Mouse (Mus musculus) T-helper 17 cell (primary cell): Measurements from ENCODE around the gene Palld.

Source experiments
- in situ Hi-C, 2 experiments: fragments of 300-600 bp; cut with MboI, MseI; formaldehyde crosslinking; loops; 1 replicate in 1 of 2; 2 replicates in 1 of 2; pipeline ENCODE4 v1.15.1; 2025; ENCODE audit warnings: high pct_unique_total_duplicates in 2 of 2

Palld gene

DNA sequence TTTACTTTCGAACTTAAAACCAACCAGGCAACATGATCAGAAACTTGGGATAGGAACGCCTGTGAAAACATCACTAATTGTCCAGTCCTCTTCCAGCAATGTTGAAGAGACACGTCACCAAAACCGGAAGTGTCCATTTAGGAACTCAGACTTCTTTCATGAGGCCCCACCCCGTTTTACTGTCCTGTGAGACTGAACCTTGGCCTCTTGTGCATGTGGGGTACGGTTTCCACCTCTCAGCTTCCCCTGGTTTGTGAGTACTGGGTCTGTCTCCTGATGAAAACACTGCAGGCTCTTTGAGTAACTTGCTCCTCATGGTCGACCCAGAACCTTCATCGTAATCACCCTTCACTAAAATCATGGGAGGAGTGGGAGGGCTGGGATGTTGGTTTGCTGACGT, 374.3 kb downstream of the Palld start:
- in situ Hi-C loops = no loop called here

DNA sequence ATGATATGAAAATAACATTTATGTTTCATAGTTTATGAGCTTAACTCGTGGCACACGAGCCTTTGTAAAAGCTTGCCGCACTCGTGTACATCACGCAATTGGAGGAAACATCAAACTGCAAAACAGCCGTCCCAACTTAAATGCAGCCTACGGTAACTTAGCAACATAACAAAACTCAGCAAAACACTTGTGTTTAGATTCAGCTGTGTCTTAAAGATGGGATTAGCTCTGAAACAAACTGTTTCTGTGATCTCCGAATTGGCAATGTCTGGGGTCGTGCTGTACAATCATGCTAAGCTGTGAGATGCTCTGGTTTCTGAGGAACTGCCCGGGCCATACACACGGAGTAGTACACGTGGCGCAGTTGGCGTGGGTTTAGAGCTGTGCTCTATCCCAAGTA, 375.5 kb downstream of the Palld start:
- in situ Hi-C loops = no loop called here

DNA sequence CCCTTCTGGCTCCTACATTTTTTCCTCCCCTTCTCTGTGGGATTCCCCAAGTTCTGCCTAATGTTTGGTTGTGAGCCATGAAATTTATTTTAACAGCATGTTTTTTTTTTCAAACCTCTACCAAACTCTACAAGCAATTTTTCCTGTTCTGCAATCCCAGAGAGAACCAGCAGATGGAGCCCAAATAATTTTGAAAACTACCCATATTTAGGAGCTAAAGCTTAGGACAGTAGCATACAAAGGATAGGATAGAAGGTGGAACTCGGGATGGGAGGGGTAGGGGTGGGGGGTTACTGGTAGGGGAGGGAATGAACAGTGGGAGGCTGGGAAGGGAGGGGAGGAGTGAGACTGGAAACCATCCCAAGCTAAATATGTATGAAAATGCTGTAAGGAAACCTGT, 380.4 kb downstream of the Palld start:
- in situ Hi-C loops = loop anchor here in 1 of 2 experiments (25.0 kb wide), 1 partner anchor 460 kb away; no protein-coding TSS in a partner anchor

DNA sequence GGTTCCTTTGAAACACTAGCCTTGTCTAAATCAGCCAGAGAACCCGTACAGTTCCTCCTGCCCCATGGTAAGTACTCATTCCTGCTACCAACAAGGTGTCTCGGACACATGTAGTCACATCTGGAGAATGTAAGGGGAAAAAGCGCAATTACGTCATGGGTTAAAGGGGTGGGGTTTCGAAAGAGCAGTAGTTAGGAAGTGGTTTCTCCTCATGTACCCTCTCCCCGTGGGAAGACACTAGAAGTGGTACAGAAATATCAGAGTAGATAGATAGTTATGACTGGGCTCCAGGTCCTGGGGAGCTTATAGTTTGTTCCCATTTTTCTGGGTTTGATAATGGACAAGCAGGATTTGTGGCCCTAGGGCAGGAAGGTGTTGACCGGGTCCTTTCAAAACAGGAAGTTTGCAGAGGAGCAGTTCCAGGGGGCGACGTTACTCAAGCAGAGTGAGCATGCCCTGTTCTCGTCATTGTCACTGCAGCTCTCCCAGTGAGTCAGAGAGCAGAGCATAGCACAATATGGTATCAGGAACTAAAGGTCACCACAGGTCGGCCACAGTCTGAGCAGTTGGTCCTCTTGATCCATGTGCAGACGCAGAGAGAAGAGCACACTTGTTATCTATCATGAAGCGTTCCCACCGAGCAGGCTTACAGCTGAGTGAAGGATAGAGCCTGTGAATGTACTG, 384.8 kb downstream of the Palld start:
- in situ Hi-C loops = loop anchor here (5.0 to 25.0 kb wide), 2 partner anchors 455 to 465 kb away; no protein-coding TSS in a partner anchor

DNA sequence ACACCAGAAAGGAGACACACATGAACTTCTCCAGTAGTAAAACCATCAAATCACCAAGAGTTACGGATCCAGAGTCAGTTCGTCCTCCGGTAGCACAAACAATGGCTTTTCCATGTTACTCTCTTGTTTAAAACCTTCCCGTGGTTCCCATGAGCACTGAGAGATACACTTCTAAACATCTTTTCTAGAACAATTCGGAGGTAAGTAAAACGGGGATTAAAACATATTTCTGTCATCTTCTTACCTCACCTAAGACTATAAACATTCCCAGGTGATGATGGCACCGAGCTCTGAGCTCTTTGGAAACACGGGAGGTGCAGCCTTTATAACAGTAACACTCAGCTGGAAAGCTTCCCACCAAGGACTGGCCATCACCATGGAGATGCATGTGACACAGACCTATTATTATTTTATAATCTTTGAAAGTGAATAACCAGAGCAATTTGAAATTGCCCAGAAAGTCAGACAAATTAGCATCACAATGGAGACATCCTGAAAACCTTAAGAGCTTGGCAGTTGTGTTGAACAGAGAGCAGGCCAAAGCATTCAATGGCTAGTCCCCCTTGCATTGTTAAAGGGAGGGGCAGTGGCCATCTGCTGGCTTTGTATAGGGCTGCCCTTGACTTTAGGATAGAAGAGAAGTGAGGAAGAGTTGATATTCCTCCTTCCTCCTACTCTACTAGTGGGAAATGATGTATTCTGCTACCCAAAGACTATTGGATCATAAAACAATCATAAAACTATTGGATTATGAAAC, 385.6 kb downstream of the Palld start:
- in situ Hi-C loops = loop anchor here (5.0 to 25.0 kb wide), 2 partner anchors 455 to 465 kb away; no protein-coding TSS in a partner anchor

DNA sequence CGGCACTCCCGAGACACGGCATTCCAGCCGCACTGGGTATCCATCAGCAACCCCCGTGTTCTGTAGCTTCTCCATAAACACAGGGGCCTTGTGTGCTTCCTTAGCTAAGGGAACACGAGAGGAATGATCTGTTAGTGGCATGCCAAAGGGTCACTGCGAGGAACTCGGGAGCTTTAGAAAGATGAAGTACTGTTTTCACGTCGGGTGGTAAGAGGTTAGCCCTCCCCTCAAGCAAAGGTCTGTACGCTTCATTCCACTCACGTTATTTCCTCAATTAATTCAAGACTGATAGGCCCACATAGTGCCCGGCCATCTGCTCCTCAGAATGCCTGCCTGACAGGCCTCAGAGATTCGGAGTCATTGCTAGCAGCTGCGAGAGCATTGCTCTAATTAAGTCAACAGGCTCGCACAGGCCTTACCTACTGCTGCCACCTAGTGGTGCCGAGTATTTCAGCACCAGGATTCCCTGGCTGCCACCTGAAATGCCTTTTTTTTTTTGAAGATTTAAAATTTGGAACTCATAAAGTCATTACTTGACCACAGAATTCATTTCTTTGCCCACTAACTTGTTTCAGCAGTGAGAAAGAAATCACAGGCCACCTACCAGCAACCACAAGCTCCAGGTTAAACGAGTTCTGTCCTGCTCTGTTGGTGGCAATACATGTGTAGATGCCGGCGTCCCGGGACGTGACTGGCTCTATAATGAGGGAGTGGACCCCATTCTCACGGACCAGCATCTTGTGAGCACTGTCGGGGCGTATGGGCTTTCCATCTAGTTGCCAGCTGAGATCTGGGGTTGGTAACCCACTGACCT, 386.4 kb downstream of the Palld start:
- in situ Hi-C loops = loop anchor here (5.0 to 25.0 kb wide), 2 partner anchors 454 to 464 kb away; no protein-coding TSS in a partner anchor

DNA sequence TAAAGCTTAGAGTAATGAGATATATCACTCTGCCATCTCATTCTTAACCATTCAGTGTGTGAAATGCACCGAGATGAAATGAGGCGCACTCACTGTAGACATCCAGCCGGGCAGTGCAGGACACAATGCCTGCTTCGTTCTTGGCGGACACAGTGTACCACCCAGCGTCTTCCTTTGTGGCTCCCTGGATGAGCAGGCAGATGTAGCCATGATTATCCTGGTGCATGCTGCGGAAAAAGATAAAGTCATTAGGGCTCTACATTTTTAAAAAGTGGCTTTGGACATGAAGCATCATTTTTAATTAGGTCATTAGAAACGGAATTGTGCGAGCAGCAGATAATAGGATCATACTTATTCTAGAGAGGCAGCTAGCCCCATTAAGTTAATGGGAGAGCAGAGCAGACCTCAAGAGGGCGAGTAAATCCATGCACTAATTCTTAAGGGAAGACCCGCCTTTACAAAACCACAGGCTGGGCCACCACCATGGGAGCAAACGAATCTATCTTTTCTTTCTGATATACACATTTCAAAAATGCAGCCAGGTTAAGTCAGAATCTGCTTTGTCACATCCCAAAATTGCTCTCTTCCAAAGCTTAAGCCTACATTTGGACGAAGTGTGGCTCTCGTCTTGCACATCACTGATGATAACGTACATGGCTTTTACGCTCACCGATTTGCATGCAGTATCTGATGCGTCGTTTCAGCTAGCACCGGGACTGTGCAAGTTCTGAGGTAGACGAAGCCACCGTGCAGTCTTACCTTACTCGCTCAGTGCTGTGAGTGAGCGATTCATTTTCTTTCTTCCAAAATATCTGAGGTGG, 387.2 kb downstream of the Palld start:
- in situ Hi-C loops = loop anchor here (5.0 to 25.0 kb wide), 2 partner anchors 453 to 463 kb away; no protein-coding TSS in a partner anchor

DNA sequence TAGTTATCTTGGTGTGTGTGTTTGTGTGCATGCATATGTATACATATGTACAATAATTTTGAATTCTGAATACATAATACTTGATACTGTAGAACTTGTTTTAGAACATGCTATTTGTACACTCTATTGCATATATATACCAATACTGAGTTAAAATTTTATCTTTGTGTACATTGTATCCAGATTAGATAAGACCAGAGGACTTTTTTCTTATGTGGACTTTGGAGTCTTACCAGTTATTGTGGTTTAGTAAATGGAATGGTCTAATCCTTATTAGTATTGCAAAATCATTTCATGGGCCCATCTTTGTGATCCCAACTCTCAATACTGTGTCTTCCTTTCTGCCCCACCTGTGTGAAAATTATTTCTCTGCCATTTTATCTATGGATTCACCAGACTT, 400.2 kb downstream of the Palld start:
- in situ Hi-C loops = loop anchor here in 1 of 2 experiments (25.0 kb wide), 1 partner anchor 440 kb away; no protein-coding TSS in a partner anchor

DNA sequence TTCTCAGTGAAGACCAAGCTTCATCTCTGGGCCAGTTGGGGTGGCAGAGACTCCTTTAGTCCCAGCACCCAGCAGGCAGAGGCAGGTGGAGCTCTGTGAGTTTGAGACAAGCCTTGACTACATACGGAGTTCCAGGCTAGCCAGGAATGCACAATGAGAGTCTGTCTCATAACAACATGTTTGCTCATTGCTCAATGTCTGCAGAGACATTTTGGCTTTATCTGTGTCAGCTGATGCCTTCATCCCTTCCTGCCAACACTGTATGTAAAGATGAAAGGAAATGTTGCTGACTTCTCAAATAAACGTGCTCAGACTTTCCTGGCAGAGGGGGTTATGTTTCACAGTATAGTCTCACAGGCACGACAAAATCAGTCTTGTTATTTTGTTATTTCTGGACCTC, 401.6 kb downstream of the Palld start:
- in situ Hi-C loops = loop anchor here in 1 of 2 experiments (25.0 kb wide), 1 partner anchor 439 kb away; no protein-coding TSS in a partner anchor

DNA sequence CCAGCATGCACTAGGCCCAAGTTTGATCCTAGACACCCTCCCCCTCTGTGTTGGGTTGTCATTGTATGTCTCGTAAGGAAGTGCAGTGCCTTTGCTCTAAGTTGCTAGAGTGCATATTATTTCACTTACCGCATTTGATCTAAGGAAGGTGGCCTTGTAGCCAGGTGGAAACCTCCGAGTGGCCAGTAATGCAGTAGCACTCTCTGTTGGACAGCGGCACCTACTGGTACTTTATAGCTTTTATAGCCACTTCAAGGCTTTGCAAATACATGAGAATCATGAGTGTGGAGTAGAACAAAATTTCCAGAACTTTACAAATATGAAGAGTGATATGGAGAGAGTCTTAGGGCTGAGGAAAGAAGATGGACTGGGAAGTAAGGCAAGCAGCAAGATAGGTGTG, 403.5 kb downstream of the Palld start:
- in situ Hi-C loops = no loop called here

DNA sequence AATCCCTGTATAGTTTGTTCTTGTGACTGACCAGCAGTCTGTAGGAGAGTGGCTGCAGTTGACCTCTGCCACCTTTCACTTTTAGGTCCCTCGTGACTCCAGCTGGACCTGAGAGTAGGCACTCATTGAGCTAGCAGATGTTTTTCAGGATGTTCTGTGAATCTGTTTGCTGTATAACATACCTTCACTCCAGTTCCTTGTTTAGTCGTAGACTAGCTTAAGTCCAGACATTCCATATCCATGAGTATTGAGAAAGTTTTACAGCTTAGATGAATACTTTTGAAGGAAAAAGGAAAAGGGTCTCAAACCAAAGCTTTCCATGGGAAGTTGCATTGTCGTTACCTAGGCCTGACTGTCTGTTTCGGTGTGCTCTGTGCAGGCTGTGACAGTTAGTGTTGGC, 405.4 kb downstream of the Palld start:
- in situ Hi-C loops = no loop called here

DNA sequence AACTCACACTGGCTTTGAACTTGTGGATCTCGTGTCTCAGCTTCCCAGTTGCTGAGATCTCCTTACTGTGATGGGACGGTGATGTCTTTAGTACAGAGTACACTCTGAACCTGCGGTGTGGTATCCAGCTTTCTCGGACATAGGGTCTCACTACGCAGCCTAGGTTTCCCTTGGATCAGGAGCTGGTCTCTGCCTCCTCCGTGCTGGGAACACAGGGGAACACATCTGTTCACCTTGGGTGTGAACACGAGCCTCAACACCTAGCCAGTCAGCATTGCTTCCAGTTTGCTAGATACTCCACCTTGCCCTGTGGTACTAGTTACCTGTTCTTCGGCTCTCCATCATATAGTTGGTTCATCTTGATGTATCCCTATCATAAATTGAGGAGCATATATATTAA, 413.9 kb downstream of the Palld start:
- in situ Hi-C loops = loop anchor here (5.0 to 10.0 kb wide), 2 partner anchors 266 to 494 kb away; partner anchors contain the start of genes Nek1 (in 1 of the 2) and Sh3rf1 (in 1 of the 2)

DNA sequence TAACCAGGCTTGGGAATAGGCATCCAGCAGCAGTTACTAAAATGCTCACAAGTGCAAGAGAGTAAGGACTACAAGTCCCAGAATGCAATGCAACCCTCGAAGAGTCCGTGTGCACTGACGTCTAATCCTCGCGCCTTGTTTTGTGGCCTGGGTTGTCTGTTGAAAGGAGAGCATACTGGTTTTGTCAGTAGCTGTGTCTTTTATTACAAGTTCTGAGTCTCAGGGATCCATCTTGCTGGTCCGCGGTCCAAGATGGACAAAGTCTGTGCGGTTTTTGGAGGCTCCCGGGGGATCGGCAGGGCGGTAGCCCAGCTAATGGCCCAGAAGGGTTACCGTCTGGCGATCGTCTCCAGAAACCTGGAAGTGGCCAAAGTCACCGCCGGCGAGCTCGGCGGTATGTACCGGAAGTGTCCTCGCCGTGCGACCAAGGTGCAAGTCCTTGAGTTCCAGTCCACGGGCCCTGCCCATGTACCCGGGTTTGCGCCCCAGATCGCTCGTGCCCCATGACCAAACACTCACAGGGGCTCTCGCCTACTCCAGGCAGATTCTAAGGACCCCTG, 414.8 kb downstream of the Palld start, which contains the start of gene Cbr4:
TSS of gene Cbr4 (plus strand) at position 138 of the 560 bp plus-strand sequence.
- in situ Hi-C loops = loop anchor here (5.0 to 10.0 kb wide), 2 partner anchors 265 to 493 kb away; partner anchors contain the start of genes Nek1 (in 1 of the 2) and Sh3rf1 (in 1 of the 2)

DNA sequence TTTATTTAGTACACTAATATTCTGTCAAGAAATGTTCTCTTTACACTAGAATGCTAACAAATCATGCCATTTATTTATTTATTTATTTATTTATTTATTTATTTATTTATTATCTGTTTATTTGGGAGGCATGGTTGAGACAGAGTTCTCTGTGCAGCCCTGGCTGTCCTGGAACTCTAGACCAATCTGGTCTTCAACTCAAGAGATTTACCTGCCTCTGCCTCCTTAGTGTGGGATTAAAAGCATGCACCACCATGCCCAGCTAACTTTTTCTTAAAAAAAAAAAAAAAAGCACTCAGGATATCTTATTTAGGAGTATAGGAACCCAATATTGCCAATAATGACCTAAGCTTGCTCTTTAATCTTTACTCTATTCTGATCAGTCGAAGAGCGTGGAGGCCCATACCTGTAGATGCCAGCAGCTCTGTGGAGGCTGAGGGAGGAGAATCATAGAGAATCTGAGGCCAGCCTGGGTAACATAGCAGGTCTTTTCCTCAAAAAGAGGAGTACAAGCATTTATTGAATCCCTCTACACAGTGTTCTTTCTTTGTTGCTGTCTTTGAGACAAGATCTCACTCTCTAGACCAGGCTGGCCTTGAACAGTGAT, 415.5 kb downstream of the Palld start:
- in situ Hi-C loops = loop anchor here (5.0 to 10.0 kb wide), 2 partner anchors 265 to 492 kb away; partner anchors contain the start of genes Nek1 (in 1 of the 2) and Sh3rf1 (in 1 of the 2)

DNA sequence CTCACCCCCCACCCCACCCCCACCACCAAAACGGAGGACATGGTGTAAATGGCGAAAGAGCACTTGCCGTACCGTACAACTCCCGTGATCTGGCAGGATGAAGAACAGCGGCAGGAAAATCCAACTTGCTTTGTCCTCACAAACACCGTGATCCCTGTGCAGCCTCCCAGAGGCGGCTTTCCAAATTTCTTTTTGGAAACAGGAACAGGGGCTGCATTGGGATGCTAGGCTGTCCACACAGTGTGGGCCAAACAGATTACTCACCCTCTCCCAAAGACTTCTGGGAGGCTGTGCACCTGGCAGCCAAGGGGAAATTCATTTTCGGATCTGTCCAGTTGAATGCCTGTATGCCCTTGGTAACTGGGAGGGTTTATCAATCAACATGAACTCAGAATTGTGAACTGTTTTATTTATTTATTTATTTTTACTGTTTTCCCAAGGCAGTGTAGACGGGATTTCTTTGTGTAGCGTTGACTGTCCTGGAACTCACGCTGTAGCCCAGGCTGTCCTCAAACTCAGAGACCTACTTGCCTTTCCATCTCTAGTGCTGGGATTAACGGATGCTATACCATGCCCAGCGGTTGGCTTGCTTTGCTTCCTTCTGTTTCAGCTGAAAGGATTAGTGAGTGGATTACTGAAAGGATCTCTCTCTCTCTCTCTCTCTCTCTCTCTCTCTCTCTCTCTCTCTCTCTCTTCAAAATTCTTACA, 422.1 kb downstream of the Palld start:
- in situ Hi-C loops = loop anchor here (5.0 to 10.0 kb wide), 4 partner anchors 43 to 486 kb away; partner anchors contain the start of gene Nek1 (in 1 of the 2)

DNA sequence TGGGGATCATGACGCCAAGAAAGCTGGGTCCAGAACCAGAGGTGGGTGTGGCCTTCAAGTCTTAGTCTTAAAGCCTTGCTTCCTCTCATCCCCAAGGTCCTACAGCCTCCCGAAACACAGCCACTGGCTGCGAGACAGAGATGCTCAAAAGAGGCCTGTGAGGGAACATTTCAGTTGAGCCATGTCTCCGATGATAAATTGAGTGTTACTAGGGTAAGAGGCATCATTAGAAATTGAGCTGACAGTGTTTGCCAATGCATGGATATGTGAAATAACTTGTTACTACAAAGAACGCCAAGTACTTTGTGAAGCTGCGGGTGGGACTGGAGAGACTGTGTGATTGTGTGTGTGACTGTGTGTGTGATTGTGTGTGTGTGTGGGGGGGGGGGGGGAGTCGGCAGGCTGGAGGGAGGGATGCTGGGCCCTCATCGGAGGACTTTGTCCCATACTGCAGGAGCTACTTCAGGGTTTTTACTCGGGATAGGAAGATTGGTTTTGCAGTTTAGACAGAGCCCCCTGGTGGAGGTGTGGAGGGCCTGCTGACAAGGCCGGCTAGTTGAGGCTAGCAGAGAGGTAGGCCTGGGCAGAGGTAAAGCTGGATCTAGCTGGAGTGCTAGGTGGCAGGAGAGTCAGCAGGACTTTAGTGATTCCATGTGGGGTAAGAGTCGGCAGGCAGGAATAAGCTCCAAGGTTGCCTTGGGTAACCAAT, 422.8 kb downstream of the Palld start:
- in situ Hi-C loops = loop anchor here (5.0 to 10.0 kb wide), 5 partner anchors 42 to 485 kb away; partner anchors contain the start of gene Nek1 (in 1 of the 2)

DNA sequence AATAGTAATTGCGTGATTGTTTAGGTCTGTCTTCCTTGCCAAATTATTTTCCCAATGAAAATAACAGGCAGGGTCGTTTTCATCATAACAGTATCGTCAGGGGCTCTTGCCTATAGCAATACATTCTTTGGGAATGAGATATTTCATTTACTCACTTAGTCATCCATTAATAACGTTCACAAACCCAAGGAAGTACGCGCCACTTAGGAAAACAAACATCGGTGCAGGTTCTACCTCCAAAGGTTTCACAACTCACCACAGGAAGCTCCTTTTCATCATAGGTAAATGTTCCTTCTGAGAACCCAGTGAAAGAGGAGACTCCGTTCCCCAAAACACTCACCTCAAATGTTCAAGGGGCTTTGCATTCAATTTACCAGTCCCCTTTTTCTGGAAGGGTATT, 423.7 kb downstream of the Palld start:
- in situ Hi-C loops = loop anchor here in 1 of 2 experiments (10.0 kb wide), 1 partner anchor 64 kb away; no protein-coding TSS in a partner anchor

DNA sequence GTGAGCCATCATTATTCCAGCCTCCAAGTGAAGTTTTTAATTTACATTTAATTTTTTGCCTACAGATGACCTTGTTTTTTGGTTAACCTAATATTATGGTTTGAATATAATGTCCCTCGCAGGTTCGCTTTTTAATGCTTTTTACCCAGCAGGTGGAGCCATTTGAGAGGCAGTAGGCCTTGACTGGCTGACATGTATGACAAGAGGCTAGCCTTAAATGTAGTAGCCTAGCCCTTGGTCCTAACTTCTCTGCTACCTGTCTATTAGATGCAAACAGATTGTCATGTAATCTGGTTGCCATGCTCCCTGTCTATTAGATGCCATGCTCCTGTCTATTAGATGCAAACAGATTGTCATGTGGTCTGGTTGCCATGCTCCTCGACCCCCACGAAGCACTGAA, 424.3 kb downstream of the Palld start:
- in situ Hi-C loops = loop anchor here in 1 of 2 experiments (10.0 kb wide), 1 partner anchor 63 kb away; no protein-coding TSS in a partner anchor
